In the genomic region with DNA sequence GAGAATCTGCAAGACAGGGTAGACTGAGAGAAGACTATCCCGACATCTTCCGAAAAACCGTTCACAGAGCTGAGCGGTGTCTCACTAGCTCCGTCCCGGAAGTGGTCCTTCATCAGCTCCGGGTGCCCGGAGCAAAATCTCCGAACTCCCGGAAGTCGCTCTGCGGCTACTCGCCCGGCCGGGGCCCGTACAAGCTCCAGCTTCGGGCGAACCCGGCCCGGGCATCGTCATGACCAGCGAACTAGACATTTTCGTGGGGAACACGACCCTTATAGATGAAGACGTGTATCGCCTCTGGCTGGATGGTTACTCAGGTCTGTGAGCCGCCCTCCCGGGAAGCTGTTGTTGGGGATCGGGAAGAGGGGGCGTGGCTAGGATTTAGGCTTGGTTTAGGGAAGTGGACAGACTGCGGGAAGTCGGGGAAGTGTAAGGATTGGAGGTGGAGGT, we compare ENCODE assay signal across 8 mouse cellular contexts. TPM values are rescaled to one million over a fixed set of nuclear protein-coding genes. Genes with fewer than 3 reads are reported as not detected.
A peak's percentile ranks its signal among the peaks of the same experiment; 100 is the strongest.
DNase-seq lines count a peak whose midpoint lies in the region; ATAC-seq and TF ChIP-seq lines count a peak whose summit lies in the region.

TSS of gene Fibp (plus strand) at position 151 of the 447 bp plus-strand sequence.

- intact Hi-C loops in heart, postnatal 10 days (cut with DNase I) = no loop called here

- H3K9me3 ChIP-seq in E14TG2a.4 (ENCODE audit: low read length) = no peaks in the 10 kb centered on the region
- no peaks in the 10 kb centered on the region for H3K9me3 ChIP-seq in forebrain, embryonic 13.5 days (replicated peaks)
- H3K9me3 ChIP-seq in neural tube, embryonic 15.5 days (replicated peaks) = no peaks in the 10 kb centered on the region

- peak; percentile 78 for DNase-seq in c-Kit-positive CD71-positive TER-119-positive erythroid progenitor cells, embryonic 14.5 days (ENCODE audit: low spot score)
- DNase-seq in heart, postnatal 10 days = peak; percentile 93 to 96
- no peak for DNase-seq in large intestine, adult 2 months (ENCODE audit: low read depth, low spot score)
- peak; percentile 87 to 88 for DNase-seq in lung, adult 18-20 months
- DNase-seq in testis, postnatal 14 days (ENCODE audit: low spot score) = peak; percentile 89

- peaks cover 7% of the 10 kb centered on the region; the same call in 1 of the 2 replicates for H3K27me3 ChIP-seq in E14TG2a.4 (ENCODE audit: insufficient read depth, low read length)
- peaks cover 4% of the 10 kb centered on the region; the same call in 1 of the 2 replicates for H3K27me3 ChIP-seq in forebrain, embryonic 13.5 days
- peaks cover 4% of the 10 kb centered on the region; the same call in 1 of the 2 replicates for H3K27me3 ChIP-seq in neural tube, embryonic 15.5 days (replicated peaks)

- H3K4me3 ChIP-seq in E14TG2a.4 (replicated peaks; ENCODE audit: low read length) = peak within 1 kb of the TSS; percentile 95
- peak within 1 kb of the TSS; percentile 80 for H3K4me3 ChIP-seq in forebrain, embryonic 13.5 days
- peak within 1 kb of the TSS; percentile 81 for H3K4me3 ChIP-seq in neural tube, embryonic 15.5 days (replicated peaks)

- H3K36me3 ChIP-seq in E14TG2a.4 (ENCODE audit: insufficient read depth, low read length) = peaks cover 44% of the 10 kb centered on the region
- H3K36me3 ChIP-seq in forebrain, embryonic 13.5 days (ENCODE audit: poor library complexity, severe bottlenecking) = peaks cover 33% of the 10 kb centered on the region
- peaks cover 24% of the 10 kb centered on the region for H3K36me3 ChIP-seq in neural tube, embryonic 15.5 days

- H3K9ac ChIP-seq in forebrain, embryonic 13.5 days = peak within 1 kb of the TSS; percentile 84
- peak within 1 kb of the TSS; percentile 76 for H3K9ac ChIP-seq in neural tube, embryonic 15.5 days (replicated peaks)

- H3K27ac ChIP-seq in forebrain, embryonic 13.5 days = peak within 1 kb of the TSS; percentile 68
- H3K27ac ChIP-seq in neural tube, embryonic 15.5 days (replicated peaks) = peak within 1 kb of the TSS; percentile 85

- H3K4me1 ChIP-seq in E14TG2a.4 (replicated peaks; ENCODE audit: low read depth, low read length) = peaks cover 67% of the 10 kb centered on the region
- H3K4me1 ChIP-seq in forebrain, embryonic 13.5 days = peaks cover 48% of the 10 kb centered on the region
- H3K4me1 ChIP-seq in neural tube, embryonic 15.5 days = peaks cover 52% of the 10 kb centered on the region

- no peak for TF ChIP-seq CTCF in E14TG2a.4 (conservative IDR thresholded peaks at IDR 0.05; ENCODE audit: low read length)

- under 1% methylated on average over 32 of the region's 32 CpGs for WGBS in forebrain, embryonic 13.5 days
- under 1% methylated on average over 32 of the region's 32 CpGs for WGBS in large intestine, adult 2 months
- whole genome bisulfite sequencing in neural tube, embryonic 15.5 days = under 1% methylated on average over 32 of the region's 32 CpGs

- ATAC-seq in forebrain, embryonic 13.5 days = peak; percentile 63
- ATAC-seq in neural tube, embryonic 15.5 days (ENCODE audit: low FRiP score) = peak; percentile 53

- H3K4me2 ChIP-seq in forebrain, embryonic 13.5 days = peak within 1 kb of the TSS; percentile 97
- H3K4me2 ChIP-seq in neural tube, embryonic 15.5 days = peak within 1 kb of the TSS; percentile 76

RNA-seq across cellular contexts. Expression of gene Fibp, which starts in this region (rescaled TPM):
- 153 and 155 TPM in 2 replicates for polyA plus RNA-seq in forebrain, embryonic 13.5 days (2015; fragmentation: Nextera tagmentation; extraction: Ambion mirVana)
- total RNA-seq in heart, postnatal 10 days (2021) = 10 to 100 TPM; 90.2 to 91.5 TPM
- 140 and 162 TPM in 2 replicates for polyA plus RNA-seq in large intestine, adult 2 months (2012; rRNA removed)
- polyA plus RNA-seq in neural tube, embryonic 15.5 days (2015; fragmentation: Nextera tagmentation; extraction: Ambion mirVana) = 151 and 154 TPM in 2 replicates
